Mouse (Mus musculus) forebrain, embryonic 10.5 days (tissue): Measurements from ENCODE around the gene Olfr1176. TPM values are rescaled to one million over a fixed set of nuclear protein-coding genes. Genes with fewer than 3 reads are reported as not detected.

ENCODE experiments used
- DNase-seq: peaks from one replicate; pipeline ENCODE4 v3.0.0-alpha.2; 2017; ENCODE audit warnings: low spot score; ENCODE audit errors: extremely low spot score
- H3K27ac ChIP-seq: fragments of 300-500 bp; sonication (generic); 2 replicates; pipeline ENCODE4 v1.5.1; 2016; ENCODE audit warnings: mild to moderate bottlenecking
- H3K27me3 ChIP-seq: fragments of 300-500 bp; sonication (generic); 2 replicates; pipeline ENCODE4 v1.6.1; 2016; ENCODE audit warnings: mild to moderate bottlenecking; ENCODE audit not compliant: poor library complexity, severe bottlenecking
- H3K36me3 ChIP-seq: fragments of 300-500 bp; sonication (generic); replicated peaks from 2 replicates; pipeline ENCODE4 v1.6.1; 2016; ENCODE audit warnings: mild to moderate bottlenecking, moderate library complexity
- H3K4me1 ChIP-seq: fragments of 300-500 bp; sonication (generic); 2 replicates; pipeline ENCODE4 v1.6.1; 2016
- H3K4me3 ChIP-seq: fragments of 300-500 bp; sonication (generic); 2 replicates; pipeline ENCODE4 v1.5.1; 2016; ENCODE audit warnings: mild to moderate bottlenecking, moderate library complexity
- H3K9me3 ChIP-seq: fragments of 300-500 bp; sonication (generic); 2 replicates; pipeline ENCODE4 v1.6.1; 2016; ENCODE audit warnings: mild to moderate bottlenecking, moderate library complexity
- WGBS: fragments of 180-500 bp; shearing (Covaris S2); methylation state at CpG from one replicate; pipeline ENCODE4 v1.1.7; 2016; 5-methylcytosine and 5-hydroxymethylcytosine counted together
- polyA plus RNA-seq: library from polyadenylated mRNA; unstranded; fragments of >200 nt; fragmentation: Nextera tagmentation; extraction: Ambion mirVana; gene quantifications from 2 replicates; pipeline ENCODE4 v1.2.1, GENCODE M21; 2016

Gene Olfr1176
- not detected in 2 replicates for polyA plus RNA-seq

DNA sequence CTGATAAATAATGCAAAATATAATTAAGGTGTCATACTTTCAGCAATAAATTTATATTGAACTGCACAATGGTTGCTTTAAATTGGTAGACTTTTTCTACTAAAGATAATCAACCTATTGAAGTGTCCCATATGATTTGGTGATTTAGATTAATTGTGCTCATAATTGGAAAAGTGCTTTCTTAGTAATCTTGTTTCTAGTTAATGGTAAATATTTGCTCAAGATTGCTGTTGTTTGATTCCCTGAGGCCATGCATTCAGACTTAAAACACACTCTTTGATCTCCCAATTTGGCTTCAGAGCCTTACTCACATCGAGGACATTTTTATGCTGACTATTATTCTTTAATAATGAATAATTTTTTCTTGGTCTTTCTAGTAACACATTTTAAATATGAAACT is at the start of gene Olfr1176:
Gene Olfr1176 (plus strand): TSS at position 301 of the 400 bp plus-strand sequence.
- Histone ChIP-seq H3K4me3 (no peak within 1 kb of the TSS), H3K9me3 (no peaks in the 10 kb centered on the region), H3K36me3 (no peaks in the 10 kb centered on the region), H3K27ac (no peak within 1 kb of the TSS), H3K27me3 (no peaks in the 10 kb centered on the region), H3K4me1 (no peaks in the 10 kb centered on the region)
- no peak for DNase-seq
- 79% methylated on average over 1 of the region's 1 CpGs for WGBS

DNA sequence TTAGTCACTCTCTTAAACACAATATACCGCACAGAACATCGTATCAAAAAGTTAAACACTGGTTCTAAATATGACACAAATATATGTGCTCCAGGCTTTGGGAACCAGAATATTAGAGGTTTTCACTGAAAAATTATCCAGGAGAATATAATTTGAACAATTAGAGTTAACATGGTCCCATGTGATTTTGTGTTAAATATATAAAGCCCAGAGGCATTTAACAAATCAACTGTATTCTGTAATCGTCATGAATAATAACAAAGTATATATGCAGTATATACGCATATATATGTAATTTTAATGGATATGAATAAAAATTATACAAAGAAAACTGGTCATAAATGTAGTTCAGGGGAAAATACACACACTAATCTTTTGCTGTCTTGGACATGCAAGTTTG is 21.5 kb upstream of the Olfr1176 start, which contains the start of gene Olfr1174-ps:
Gene Olfr1174-ps (minus strand): TSS at position 101 of the 400 bp plus-strand sequence.
- H3K27me3 ChIP-seq, result no peaks in the 10 kb centered on the region
- H3K36me3 ChIP-seq, result no peaks in the 10 kb centered on the region
- no peaks in the 10 kb centered on the region for H3K9me3 ChIP-seq
- no peak within 1 kb of the TSS for H3K27ac ChIP-seq
- WGBS, result 93% methylated on average over 4 of the region's 4 CpGs
- H3K4me1 ChIP-seq, result no peaks in the 10 kb centered on the region
- no peak within 1 kb of the TSS for H3K4me3 ChIP-seq
- DNase-seq, result no peak

DNA sequence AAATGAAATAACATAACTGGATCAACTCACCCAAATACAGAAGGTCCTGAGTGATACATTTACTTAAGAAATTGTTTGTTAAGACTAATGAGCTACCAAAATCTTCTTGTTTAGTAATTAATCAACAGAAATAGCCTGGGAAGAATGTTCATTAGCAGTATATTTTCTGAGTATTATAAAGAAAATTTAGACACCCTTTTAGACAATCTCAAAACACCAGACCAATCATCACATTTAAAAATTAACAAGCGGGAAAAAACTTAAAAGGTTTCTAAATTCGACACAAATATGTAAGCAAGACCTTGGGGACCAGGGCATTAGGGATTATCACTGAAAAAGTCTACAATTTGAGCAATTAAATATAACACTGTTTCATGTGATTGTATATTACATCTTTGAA is 9.4 kb upstream of the Olfr1176 start, which contains the start of gene Olfr1175-ps:
Gene Olfr1175-ps (minus strand): TSS at position 101 of the 400 bp plus-strand sequence.
- DNase-seq, result no peak
- Histone ChIP-seq H3K4me1 (no peaks in the 10 kb centered on the region), H3K4me3 (no peak within 1 kb of the TSS), H3K36me3 (no peaks in the 10 kb centered on the region), H3K9me3 (no peaks in the 10 kb centered on the region), H3K27ac (no peak within 1 kb of the TSS), H3K27me3 (no peaks in the 10 kb centered on the region)
- 94% methylated on average over 2 of the region's 2 CpGs for WGBS

DNA sequence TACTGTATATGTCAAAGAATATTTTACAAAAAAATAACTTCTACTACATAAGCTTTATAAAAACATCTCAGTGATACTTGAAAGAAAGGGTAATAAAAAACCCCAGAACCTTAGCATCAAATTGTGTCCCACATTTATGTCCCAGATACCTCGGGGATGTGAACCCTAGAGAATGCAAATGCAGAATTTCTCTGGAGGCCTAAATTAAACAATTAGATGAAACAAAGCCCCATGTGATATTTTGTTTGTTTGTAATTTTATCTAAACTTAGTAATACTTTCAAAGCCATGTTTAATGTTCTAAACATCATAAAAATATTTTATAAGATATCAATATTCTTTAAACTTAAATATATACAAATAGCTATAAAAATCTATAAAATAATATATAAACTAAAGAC is 9.9 kb downstream of the Olfr1176 start, which contains the start of gene Olfr1177-ps:
Gene Olfr1177-ps (minus strand): TSS at position 101 of the 400 bp plus-strand sequence.
- Histone ChIP-seq H3K27ac (no peak within 1 kb of the TSS), H3K36me3 (no peaks in the 10 kb centered on the region), H3K9me3 (no peaks in the 10 kb centered on the region), H3K4me3 (no peak within 1 kb of the TSS), H3K4me1 (no peaks in the 10 kb centered on the region), H3K27me3 (no peaks in the 10 kb centered on the region)
- 84% methylated on average over 1 of the region's 1 CpGs for WGBS
- no peak for DNase-seq

DNA sequence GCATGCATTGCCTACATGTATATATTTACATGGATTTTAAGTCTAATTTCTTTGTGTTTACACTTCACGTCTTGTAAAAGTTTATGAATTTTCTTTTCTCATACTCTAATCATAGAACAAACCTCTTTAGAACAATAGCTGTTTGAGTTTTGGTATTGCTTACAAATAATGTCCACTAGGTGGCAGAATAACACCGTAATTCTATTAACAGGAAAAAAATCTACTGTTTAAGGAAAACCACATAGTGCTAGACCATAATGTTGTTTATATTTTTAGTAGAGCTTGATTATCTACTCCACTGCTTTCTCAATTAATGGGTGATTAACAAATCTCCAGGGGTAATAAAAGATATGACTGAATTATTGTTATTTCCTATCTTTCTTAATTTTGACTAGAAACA is 19.8 kb downstream of the Olfr1176 start:
- 9% methylated on average over 2 of the region's 2 CpGs for WGBS
- no peak overlapping the region for H3K27ac ChIP-seq
- DNase-seq, result no peak
- no peak overlapping the region for H3K4me3 ChIP-seq
- H3K4me1 ChIP-seq, result no peaks in the 10 kb centered on the region
- no peaks in the 10 kb centered on the region for H3K9me3 ChIP-seq
- no peaks in the 10 kb centered on the region for H3K36me3 ChIP-seq
- H3K27me3 ChIP-seq, result no peaks in the 10 kb centered on the region

DNA sequence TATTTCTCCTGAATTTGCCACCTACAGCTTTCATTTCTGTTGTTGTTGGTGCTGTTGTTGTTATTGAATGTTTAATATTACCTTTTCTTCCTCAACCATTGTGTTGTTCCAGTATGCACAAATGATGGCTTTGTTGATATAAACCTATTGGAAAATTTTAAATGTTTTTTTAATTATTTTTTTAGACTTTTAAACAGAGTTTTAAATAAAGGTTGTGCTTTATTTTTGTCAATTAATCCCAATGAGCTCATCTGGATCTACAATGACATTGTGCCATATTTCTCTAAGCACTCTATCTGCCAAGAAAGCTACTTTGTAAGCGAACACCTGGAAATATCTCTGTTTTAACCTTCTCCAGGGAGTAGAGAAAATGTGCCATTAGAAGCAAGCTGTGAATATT is 50.2 kb downstream of the Olfr1176 start, which contains the start of gene Olfr1178:
Gene Olfr1178 (plus strand): TSS at position 301 of the 400 bp plus-strand sequence.
- Histone ChIP-seq H3K4me3 (no peak within 1 kb of the TSS), H3K27me3 (no peaks in the 10 kb centered on the region), H3K27ac (no peak within 1 kb of the TSS), H3K9me3 (no peaks in the 10 kb centered on the region), H3K4me1 (no peaks in the 10 kb centered on the region), H3K36me3 (no peaks in the 10 kb centered on the region)
- 94% methylated on average over 1 of the region's 1 CpGs for WGBS
- DNase-seq, result no peak

Other genes with a start within 250 kb of the Olfr1176 start
- not detected in 2 replicates for gene Olfr1164, start 242.8 kb upstream of the Olfr1176 start, polyA plus RNA-seq
- not detected in 2 replicates for gene Olfr1166, start 208.4 kb upstream of the Olfr1176 start, polyA plus RNA-seq
- not detected in 2 replicates for gene Olfr1167, start 181.5 kb upstream of the Olfr1176 start, polyA plus RNA-seq
- gene Olfr1168, start 154.8 kb upstream of the Olfr1176 start, polyA plus RNA-seq, result not detected in 2 replicates
- not detected in 2 replicates for gene Olfr1170, start 108.4 kb upstream of the Olfr1176 start, polyA plus RNA-seq
- not detected in 2 replicates for gene Olfr1173, start 56.8 kb upstream of the Olfr1176 start, polyA plus RNA-seq
- gene Olfr1174-ps, start 21.6 kb upstream of the Olfr1176 start, polyA plus RNA-seq, result not detected in 2 replicates
- gene Olfr1175-ps, start 9.5 kb upstream of the Olfr1176 start, polyA plus RNA-seq, result not detected in 2 replicates
- gene Olfr1177-ps, start 9.8 kb downstream of the Olfr1176 start, polyA plus RNA-seq, result not detected in 2 replicates
- gene Olfr1178, start 50.3 kb downstream of the Olfr1176 start, polyA plus RNA-seq, result not detected in 2 replicates
- not detected in 2 replicates for gene Olfr1179, start 69.7 kb downstream of the Olfr1176 start, polyA plus RNA-seq
- not detected in 2 replicates for gene Olfr1180, start 82.4 kb downstream of the Olfr1176 start, polyA plus RNA-seq
- gene Olfr1181, start 89.5 kb downstream of the Olfr1176 start, polyA plus RNA-seq, result not detected in 2 replicates
- gene Gm13757, start 112.4 kb downstream of the Olfr1176 start, polyA plus RNA-seq, result not detected in 2 replicates
- gene Olfr1183, start 118.1 kb downstream of the Olfr1176 start, polyA plus RNA-seq, result not detected in 2 replicates
- not detected in 2 replicates for gene Olfr1184, start 146.9 kb downstream of the Olfr1176 start, polyA plus RNA-seq
- not detected in 2 replicates for gene Olfr1185-ps1, start 156.6 kb downstream of the Olfr1176 start, polyA plus RNA-seq
- gene Olfr1186, start 181.8 kb downstream of the Olfr1176 start, polyA plus RNA-seq, result not detected in 2 replicates
- gene Olfr1188, start 220.2 kb downstream of the Olfr1176 start, polyA plus RNA-seq, result not detected in 2 replicates
- not detected in 2 replicates for gene Olfr1189, start 249.7 kb downstream of the Olfr1176 start, polyA plus RNA-seq